Mouse (Mus musculus): ENCODE results near the gene Lrrn2.

DNA sequence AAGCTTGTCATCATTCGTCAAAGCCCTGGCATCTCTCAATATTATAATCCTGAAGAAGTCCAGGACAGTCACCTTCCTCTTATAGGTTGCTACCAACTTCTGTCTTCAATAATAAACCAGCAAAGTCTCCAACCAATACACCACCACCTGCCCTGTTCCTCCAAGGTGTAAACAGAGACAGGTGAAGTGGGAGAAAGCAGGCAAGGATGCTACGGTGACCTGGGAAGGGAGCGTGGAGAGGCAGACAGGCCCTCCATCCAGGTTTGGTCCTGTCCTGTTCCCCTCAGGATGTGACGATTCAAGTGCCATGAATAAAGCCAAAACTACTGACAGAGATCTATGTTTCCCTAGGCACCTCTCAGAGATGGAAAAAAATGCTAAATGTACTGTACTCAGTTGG lies 48.1 kb upstream of the Lrrn2 start:
- no peak for TF ChIP-seq GATA1 (IDR thresholded peaks at IDR 0.05; ENCODE audit: borderline replicate concordance, low read length)
- TF ChIP-seq FLI1 (IDR thresholded peaks at IDR 0.05; ENCODE audit: low read length) = no peak
